Mouse (Mus musculus): ENCODE data around the gene Map4.
A peak's percentile ranks its signal among the peaks of the same experiment; 100 is the strongest.

Gene Map4

DNA sequence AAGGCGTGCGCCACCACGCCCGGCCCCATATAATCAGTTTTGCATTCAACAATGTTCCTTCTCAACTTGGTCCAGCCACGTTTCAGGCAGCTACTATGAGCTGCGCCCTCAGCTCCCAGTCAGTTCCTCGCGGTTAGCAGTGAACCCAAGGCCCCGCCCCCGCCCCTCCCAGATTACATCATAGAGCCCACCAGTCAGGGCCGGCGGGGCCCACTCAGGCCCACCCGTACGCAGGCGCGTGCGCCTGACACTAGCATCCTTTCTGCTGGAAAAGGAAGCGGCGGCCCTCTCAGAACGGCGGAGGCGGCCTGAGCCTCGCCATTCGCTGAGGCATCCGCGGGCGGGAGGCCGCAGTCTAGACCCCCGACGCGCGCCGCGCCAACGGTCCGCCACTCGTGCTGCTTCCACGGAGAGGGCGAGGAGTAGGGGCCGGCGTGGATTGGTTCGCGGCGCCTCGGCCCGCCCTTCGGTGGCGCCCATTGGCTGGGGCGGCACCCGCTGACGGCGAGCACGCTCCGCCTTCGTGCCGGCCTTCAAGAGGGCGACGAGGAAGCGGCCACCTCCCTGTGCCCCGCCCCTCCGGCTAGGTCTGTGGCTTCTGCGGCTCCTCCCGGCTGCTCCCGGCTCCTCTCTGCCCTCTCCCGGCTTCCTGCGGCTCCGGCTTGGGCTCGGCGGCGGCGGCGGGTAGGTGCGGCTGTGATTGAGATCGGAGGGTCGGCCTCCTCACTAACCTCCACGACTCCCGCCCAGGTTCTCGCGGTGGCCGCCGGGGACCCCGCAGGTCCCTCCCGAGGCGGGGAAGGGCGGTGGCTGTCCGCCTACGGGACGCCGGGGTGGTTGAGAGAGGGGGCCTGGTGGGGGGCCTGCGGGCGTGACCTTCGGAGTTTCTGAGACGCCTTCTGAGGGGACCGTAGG is at the start of gene Map4:
Gene Map4 (plus strand): TSS at position 204 of the 915 bp plus-strand sequence.
- DNase-seq (ENCODE audit: low spot score): peak; percentile 98

GRCm38 (mm10) chr9:109886259-109886658 is 45.0 kb upstream of the Map4 start:
- DNase-seq (ENCODE audit: low spot score): no peak

GRCm38 (mm10) chr9:109887321-109887720 is 43.9 kb upstream of the Map4 start:
- no peak for DNase-seq (ENCODE audit: low spot score)

- DNase-seq (ENCODE audit: low spot score): no peak
Observed at GRCm38 (mm10) chr9:109891501-109891900, 39.8 kb upstream of the Map4 start.

- peak; percentile 75 for DNase-seq (ENCODE audit: low spot score)
Observed at GRCm38 (mm10) chr9:109892651-109893250, 38.5 kb upstream of the Map4 start.

DNA sequence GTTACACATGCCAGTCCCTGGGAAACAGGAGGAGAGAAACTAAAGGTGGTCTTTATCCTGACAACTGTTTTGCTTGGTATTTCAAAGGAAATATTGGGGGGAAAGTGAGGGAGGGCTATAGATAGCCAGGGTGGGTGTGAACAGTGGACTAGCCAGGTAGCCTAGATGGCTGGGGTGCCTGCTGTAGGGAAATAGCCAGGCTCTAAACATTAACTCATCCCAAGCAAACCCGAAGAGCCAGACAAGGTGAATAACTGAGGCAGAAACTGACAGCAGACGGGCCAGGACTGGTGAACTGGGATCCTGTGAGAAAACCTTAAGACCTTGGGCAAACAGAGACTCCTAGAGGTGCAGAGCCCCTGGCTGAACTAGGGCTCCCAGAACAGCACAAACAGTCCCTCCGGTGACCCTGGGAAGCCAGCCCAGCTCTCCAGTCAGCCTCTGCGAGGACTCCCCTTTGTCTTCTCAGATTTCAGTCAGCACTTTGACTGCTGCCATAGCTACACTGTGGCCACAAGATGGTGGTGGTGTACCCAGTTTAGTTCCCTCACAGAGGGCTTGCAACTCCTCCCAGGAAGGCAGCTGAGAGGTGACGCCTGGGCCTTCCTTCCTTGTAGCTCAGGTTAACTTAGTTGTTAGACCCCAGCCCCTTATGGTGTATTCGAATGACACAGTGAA is 36.7 kb upstream of the Map4 start:
- peak; percentile 78 for DNase-seq (ENCODE audit: low spot score)

DNA sequence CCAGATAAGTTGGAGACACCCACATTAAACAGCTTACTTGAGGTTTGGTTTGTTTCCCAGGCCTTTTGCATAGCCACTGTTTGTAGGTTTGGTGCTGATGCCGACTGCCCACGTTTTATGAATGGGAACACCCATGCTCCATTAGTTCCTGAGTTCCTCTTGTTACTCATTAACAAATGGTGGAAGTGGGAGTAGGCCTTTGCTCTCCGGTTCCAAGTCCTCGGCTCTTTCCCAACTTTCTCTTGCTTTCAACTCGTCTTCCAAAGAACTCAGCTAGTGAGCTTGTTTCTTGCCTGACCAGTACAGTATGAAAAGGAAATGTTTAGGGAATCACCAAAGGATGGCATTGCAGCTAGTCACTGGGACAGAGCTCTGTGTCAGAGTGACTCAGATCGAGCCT is 35.7 kb upstream of the Map4 start:
- peak; percentile 48 for DNase-seq (ENCODE audit: low spot score)

GRCm38 (mm10) chr9:109896253-109897150 is 34.8 kb upstream of the Map4 start:
- no peak for DNase-seq (ENCODE audit: low spot score)

GRCm38 (mm10) chr9:109898027-109898426 is 33.2 kb upstream of the Map4 start:
- no peak for DNase-seq (ENCODE audit: low spot score)

- DNase-seq (ENCODE audit: low spot score): no peak
Observed at GRCm38 (mm10) chr9:109899361-109899760, 31.9 kb upstream of the Map4 start.

- peak; percentile 62 for DNase-seq (ENCODE audit: low spot score)
Observed at GRCm38 (mm10) chr9:109899774-109900173, 31.5 kb upstream of the Map4 start.

DNA sequence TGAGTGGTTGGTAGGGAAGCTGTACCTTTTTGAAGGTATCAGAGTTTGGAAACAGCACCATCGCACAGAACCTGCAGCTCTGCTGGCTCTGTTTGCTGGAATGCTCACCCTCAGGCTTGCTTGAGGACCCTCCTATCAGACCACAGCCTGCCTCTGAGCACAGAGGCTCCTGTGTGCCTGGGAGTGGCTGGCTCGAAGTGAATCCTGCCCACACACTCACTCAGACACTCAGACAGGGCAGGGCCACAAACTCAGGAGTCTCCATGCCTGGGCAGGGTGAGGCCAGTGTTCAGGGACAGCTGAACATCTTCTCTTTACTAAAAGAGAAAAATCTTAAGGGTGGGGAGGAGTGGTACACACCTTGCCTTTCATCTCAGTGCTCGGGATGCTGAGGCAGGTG is 30.7 kb upstream of the Map4 start:
- no peak for DNase-seq (ENCODE audit: low spot score)

GRCm38 (mm10) chr9:109902246-109902645 is 29.0 kb upstream of the Map4 start:
- no peak for DNase-seq (ENCODE audit: low spot score)

DNA sequence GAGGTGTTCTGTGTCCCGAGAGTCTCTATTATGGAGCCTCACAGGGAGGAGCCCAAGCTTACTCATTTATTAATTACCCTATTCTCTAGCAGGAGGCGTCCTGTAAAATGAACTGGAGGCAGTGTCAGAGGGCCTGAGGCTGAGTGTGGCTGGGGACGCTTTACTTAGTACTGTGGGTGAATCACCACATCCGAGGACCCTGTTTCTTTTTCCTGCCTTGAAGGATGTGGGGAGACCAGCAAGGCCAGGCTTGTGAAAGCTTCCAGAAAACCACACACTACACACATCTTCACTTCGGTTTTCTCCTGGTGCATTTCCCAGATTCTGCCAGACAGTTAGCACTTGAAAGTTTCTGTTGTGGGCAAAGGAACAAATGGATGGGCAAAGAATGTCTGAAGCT is 28.5 kb upstream of the Map4 start:
- no peak for DNase-seq (ENCODE audit: low spot score)

DNA sequence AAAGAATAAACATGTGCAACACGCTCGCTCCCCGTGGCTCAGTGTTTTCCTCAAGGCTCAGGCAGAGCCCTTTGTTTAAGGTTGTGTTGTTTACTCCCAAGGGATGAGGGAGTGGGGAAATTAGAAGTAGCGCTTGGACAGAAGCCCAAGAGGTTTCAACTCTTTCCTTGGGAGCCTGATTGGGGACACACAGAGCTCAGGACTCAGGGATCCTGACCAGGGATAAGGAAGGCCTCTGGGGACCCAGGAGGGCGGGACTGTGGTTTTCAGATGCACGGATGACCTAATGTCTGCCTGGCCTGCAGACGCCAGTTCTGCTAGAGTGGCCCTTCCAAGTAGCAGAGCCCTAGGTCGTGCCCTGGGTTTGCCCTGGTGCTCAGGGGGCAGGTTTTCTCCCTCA is 24.0 kb upstream of the Map4 start:
- peak; percentile 52 for DNase-seq (ENCODE audit: low spot score)

DNA sequence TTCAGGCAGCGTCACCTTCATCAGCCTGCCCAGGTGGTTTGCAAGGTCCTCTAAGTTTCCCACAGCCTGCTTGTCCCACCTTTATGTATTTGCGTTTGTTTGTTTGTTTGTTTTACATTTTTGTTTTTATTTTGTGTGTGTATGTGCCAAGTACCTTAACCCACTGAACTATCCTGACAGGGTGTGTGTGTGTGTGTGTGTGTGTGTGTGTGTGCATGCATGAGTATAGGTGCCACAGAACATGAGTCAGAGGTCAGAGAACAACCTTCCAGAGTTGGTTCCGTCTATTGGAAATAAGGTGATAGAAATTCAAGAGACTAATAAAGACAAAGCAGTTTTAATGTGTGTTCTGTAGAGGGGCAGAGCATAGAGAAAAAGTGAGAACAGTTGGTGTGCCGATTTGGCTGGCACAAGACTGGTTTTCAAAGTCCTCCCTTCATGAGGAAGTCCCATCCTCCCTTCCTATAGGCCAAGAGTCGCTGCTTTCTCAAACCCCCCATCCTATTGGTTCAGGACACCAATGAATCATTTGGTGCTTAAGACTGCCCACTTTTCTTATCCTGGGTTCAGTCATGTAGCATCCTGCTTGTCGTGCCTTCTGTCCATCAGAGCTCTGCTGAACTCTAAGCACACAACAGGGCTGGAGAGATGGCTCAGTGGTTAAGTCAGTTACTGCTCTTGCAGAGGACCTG is 23.3 kb upstream of the Map4 start:
- no peak for DNase-seq (ENCODE audit: low spot score)

GRCm38 (mm10) chr9:109909102-109909501 is 22.2 kb upstream of the Map4 start:
- DNase-seq (ENCODE audit: low spot score): no peak

DNA sequence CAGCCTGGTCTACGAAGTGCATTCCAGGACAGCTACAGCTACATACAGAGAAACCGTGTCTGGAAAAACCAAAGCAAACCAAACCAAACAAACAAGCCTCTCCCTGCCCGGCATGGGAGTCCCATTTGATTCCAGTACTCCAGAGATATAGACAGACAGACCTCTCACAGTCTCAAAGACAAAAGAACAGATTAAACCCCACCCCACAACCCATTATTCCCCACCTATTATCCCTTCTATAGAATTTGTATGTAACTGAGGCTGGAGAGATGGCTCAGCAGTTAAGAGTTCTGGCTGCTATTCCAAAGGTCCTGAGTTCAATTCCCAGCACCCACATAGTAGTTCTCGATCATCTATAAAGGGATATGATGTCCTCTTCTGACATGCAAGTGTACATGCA is 21.3 kb upstream of the Map4 start:
- no peak for DNase-seq (ENCODE audit: low spot score)

DNA sequence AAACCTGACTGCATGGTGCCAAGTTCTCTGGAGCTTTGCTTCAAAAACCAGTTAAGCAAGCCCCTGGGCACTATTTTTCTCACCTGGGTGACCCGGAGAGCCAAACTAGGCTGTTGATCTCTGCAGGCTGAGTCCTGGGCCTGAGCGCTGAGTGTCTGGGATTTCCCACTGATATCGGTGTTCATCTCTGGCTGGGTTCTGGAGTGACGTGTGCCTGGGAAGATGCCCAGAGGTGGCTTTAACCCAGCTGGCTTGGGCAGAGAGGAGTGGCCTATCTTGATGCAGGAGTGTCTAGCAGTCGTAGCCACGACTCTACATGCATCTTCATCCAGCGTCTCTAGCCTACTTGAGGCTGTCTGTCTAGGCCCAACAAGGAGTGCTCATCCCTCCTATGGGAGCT is 19.5 kb upstream of the Map4 start:
- no peak for DNase-seq (ENCODE audit: low spot score)

DNA sequence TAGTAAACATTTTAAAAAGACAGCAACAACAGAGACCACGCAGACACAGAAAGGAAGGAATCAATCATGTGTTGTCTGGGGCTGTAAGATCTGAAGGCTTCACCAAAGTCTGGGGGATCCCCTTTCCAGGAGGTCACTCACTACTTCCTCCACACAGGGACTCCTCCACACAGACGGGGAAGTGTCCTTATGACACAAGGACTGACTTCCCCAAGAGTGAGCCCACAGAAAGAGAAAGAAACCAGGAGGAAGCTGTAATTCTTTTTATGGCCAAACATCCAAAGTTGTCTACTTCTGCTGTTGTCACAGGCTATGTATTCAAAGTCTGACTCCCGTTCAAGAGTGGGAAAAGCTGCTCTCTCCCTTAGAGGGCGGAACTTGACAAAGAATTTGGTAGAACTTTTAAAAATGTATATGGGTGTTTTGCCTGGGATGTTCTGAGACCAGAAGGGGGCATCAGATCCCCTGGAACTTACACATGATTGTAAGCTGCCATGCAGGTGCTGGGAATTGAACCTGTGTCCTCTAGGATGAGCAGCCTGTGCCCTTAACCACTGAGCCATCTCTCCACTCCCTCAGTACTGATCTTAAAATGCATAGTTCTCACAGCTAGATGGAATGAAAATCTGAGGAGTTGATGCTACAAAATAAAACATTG is 16.9 kb upstream of the Map4 start:
- DNase-seq (ENCODE audit: low spot score): peak; percentile 38

- DNase-seq (ENCODE audit: low spot score): no peak
Observed at GRCm38 (mm10) chr9:109917931-109918330, 13.3 kb upstream of the Map4 start.
